Mouse (Mus musculus) adrenal gland, postnatal 10 days (tissue): ENCODE results near the gene Ccdc116. TPM values are rescaled to one million over a fixed set of nuclear protein-coding genes. Genes with fewer than 3 reads are reported as not detected.
"Not testable (repeated sequence)": the region's sequence is repeated elsewhere in the genome, so short reads cannot be mapped to it uniquely, and the experiment has no call there.

Experiments
- DNase-seq: peaks from one replicate; pipeline ENCODE4 v3.0.0; 2021; ENCODE audit warnings: mixed read lengths
- long read RNA-seq, 2 experiments: library from polyadenylated mRNA; stranded (forward); transcript quantifications; one replicate each; pipeline ENCODE4 v2.0.0; 2021
- total RNA-seq, 2 experiments: library from RNA; stranded (reverse); gene quantifications; 2 replicates each; pipeline ENCODE4 v1.2.3; 2021

Ccdc116 gene
- under 1 TPM; 0.39 to 0.66 TPM for total RNA-seq
- long read RNA-seq, experiment 1 = 0 reads
- long read RNA-seq, experiment 2 = 0 reads

DNA sequence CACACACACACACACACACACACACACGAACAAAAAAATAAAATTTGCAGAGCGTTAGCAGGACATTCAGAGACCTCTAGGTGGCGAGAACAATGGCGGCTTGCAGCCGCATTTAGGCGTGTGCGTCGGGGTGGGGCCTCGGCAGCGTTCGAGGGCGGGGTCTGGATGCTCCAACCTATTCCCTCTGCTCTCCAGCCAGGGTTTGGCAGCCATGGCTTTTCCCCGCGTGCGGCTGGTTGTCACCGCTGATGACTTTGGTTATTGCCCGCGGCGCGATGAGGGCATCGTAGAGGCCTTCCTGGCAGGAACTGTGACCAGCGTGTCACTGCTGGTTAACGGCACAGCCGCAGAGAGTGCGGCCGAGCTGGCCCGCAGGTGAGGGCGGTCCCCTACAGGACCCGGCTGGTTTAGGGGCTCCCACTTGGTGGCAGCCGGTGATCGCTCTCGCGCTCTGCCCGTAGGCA lies at the start of gene Ccdc116:
Ccdc116 (minus strand) TSS at position 458 of the 464 bp plus-strand sequence.
- DNase-seq = peak; percentile 87

GRCm38 (mm10) chr16:17193823-17194222 lies 46.8 kb upstream of the Ccdc116 start:
- DNase-seq = no peak

GRCm38 (mm10) chr16:17185475-17185874 lies 38.4 kb upstream of the Ccdc116 start:
- DNase-seq = no peak

DNA sequence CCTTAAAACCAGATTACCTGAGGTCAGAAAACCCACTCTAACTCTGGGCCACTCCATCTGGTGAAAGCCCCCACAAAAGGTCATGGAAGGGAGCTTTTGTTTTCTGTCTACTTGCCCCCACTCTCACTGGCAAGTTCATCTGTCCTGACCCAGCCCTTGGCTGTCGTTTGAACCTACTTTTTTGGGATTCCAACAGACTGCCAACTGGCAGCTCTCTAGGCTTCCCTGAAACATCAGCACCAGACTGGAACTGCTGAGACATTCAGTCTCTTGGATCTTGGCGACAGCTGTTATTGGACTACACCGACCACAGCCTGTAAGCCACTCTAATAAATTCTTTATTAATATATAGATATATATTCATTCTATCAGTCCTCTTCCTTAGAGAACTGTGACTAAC lies 36.0 kb upstream of the Ccdc116 start:
- no peak for DNase-seq

DNA sequence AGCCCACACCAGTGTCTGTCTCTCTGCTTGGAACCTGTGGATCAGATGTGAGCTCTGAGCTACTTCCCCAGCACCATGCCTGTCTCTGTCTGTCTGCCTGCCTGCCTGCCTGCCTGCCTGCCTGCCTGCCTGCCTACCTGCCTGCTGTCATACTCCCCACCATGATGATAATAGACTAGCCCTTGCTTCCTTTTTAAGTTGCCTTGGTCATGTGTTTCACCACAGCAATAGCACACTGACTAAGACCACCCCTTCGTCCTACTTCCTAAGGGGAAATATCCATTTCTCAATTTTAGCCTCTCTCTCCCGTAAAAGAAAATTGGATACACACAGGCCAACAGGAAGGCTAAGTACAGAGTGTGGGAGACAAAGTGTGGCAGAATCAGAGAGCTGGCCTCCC lies 35.1 kb upstream of the Ccdc116 start:
- DNase-seq = no peak

- DNase-seq = peak; percentile 56
Measured at GRCm38 (mm10) chr16:17181382-17181781, 34.4 kb upstream of the Ccdc116 start.

DNA sequence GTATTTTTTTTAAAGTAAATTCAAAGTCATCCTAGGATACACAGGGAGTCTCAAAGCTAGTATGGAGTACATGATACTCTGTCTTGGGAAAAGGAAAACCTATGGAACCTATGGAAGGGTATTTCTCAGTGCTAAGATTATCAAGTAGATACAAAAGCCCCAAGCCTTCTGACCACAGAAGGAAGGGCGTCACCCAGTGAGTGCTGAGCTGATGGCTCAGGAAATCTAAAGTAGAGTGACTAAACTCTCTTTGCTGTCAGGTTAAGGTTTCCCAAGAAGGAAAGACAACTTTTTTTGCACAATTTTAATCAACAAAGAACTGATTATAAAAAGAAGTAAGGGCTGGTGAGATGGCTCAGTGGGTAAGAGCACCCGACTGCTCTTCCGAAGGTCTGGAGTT lies 32.7 kb upstream of the Ccdc116 start:
- no peak for DNase-seq

DNA sequence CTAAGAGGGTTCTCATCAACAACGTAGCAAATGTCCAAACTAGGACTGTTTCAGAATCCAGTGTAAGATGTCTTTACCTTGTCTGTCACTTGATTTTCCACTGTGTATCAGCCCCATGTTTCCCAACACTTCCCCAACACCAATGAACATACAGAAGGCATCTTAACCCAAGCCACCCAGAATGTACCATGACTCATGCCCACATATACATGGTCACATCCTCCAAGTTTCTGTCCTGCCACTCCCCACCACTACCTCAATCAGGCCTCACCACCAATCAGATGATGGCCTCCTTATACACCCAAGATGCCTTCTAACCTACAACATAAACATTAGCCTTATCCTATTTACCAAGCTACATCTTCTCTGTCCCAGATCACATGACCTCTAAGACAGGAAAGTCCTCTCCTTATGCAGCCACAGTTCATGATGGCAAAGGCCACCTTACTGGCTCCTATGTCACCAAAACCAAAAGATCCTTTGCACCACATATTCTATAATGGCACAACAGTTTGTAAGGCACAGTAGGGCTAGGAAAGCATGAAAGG lies 30.7 kb upstream of the Ccdc116 start:
- no peak for DNase-seq

GRCm38 (mm10) chr16:17175765-17176164 lies 28.7 kb upstream of the Ccdc116 start:
- DNase-seq = peak; percentile 34

- no peak for DNase-seq
Measured at GRCm38 (mm10) chr16:17168049-17168448, 21.0 kb upstream of the Ccdc116 start.

DNA sequence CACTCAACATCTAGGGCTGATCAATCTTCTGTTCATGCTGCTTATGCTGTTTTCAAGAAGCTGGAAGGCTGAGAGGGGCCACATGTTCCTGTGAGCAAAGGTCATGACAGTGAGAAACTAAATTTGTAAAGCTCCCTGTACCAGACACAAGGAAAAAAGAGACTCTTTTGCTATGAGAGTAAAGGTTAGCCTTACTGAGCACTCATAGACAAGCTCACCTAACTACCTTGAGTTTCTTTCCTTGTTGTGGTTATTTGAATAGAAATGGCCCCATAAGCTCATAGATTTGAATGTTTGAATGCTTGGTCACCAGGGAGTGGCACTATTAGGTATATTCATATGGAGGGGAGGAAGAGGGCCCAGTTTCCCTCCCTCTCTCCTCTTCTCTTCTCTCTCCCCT lies 20.1 kb upstream of the Ccdc116 start:
- no peak for DNase-seq

DNA sequence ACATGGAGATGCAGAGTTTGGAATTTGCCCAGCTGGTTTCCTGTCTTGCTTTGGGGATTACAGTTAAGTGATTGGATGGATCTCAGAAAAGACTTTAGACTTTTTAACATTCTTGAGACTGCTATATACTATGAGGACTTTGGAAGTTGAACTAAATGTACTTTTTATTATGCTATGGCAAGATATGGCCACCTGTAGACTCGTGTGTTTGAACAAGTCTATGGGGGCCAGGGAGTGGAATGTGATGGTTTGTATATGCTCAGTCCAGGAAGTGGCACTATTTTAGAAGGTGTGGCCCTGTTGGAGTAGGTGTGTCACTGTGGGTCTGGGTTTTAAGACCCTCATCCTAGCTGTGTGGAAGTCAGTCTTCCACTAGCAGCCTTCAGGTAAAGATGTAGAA lies 18.4 kb upstream of the Ccdc116 start:
- not testable (repeated sequence) for DNase-seq

GRCm38 (mm10) chr16:17154346-17154745 lies 7.3 kb upstream of the Ccdc116 start:
- DNase-seq = peak; percentile 44

- no peak for DNase-seq
Measured at GRCm38 (mm10) chr16:17151874-17152273, 4.8 kb upstream of the Ccdc116 start.

DNA sequence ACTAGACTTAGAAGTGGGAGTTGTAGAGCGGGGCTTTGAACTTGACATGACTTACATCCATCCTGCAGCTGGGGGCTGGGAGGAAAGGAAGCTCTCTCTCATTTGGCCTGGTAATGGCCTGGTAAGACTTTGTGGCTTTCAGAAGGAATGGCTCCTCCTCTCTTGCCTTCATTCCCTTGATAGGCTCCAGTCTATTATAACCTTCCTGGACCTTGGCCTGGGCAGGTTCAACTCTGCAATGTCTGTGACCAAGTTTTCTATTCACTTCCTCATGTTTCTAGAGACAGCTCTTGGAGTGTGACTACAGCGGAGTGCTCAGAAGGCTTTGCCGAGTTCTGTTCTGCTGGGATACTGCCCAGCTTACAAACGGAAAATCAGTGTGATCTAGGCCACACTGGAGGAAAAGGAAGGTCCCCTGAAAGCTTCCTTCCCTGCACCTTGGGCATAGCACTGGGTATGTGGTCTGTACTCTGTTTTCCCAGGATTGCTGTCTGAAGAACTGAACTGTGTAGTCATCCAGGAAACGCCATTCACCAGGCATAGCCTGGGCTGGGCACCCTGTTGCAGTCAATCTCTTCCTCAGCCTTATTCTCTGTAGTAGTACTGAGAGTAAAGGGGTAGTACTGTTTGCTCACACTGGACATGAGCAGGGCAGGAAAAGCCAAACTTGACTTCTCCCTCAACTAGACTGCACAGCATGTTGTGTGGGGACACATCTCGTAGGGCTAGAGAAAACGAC lies 3.7 kb upstream of the Ccdc116 start:
- DNase-seq = no peak

- peak; percentile 31 for DNase-seq
Measured at GRCm38 (mm10) chr16:17148084-17148483, 1.1 kb upstream of the Ccdc116 start.

- peak; percentile 23 for DNase-seq
Measured at GRCm38 (mm10) chr16:17147391-17147929, 431 bp upstream of the Ccdc116 start.

GRCm38 (mm10) chr16:17144339-17144738 lies 2.7 kb downstream of the Ccdc116 start, which contains the start of gene Ydjc:
Gene Ydjc, plus strand, starts transcription at chr16:17144621.
- no peak for DNase-seq

DNA sequence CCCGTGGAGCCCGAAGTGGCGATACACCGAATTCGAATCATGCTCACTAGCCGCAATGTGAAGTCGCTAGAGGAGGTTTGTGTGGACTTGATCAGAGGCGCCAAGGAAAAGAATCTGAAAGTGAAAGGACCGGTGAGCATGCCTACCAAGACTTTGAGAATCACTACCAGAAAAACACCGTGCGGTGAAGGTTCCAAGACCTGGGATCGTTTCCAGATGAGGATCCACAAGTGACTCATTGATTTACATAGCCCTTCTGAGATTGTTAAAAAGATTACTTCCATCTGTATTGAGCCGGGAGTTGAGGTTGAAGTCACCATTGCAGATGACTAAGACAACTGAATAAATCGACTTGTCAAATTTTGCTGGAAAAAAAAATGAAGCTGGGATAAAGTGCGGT lies 9.7 kb downstream of the Ccdc116 start:
- no peak for DNase-seq

- no peak for DNase-seq
Measured at GRCm38 (mm10) chr16:17132906-17133200, 14.2 kb downstream of the Ccdc116 start.

DNA sequence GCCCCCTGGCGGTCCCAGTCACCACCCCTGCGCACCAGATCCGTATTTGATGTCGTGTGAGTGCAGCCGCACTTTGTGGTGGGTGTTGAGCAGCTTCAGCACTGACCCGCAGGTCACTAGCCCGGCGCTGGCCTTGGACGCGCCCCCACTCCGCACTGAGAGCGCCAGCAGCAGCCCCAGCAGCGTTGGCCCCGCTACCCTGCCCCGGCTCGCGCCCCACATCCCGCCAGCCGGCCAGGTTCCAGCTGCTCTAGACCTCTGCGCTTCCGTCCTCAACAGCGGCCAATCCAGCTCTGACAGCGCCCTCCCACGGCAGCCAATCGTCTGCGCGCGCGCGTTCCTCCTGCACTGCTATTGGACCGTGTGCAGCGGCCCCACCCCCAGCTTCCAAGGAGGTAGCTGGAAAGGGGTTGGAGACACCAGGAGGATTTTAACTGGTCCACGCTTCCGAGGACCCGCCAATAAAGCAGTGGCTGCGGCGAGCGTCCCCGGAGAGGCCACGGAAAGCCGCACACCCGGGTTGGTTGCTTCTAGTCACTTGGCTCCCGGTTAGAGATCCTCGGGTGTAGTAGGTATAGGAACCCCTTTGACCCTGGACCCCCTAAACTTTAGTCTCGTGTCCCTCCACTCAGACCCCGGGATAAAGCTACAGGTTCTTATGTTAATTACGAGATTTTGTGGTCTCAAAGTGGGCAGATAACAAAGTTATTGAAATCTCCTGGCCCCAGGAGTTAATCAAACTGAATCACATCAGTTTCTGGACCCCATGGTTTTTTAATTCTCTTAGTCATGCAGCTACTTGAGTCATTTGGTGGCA lies 14.7 kb downstream of the Ccdc116 start, which contains the start of gene Sdf2l1:
Sdf2l1 (minus strand) TSS at position 295 of the 817 bp plus-strand sequence.
- peak; percentile 97 for DNase-seq

DNA sequence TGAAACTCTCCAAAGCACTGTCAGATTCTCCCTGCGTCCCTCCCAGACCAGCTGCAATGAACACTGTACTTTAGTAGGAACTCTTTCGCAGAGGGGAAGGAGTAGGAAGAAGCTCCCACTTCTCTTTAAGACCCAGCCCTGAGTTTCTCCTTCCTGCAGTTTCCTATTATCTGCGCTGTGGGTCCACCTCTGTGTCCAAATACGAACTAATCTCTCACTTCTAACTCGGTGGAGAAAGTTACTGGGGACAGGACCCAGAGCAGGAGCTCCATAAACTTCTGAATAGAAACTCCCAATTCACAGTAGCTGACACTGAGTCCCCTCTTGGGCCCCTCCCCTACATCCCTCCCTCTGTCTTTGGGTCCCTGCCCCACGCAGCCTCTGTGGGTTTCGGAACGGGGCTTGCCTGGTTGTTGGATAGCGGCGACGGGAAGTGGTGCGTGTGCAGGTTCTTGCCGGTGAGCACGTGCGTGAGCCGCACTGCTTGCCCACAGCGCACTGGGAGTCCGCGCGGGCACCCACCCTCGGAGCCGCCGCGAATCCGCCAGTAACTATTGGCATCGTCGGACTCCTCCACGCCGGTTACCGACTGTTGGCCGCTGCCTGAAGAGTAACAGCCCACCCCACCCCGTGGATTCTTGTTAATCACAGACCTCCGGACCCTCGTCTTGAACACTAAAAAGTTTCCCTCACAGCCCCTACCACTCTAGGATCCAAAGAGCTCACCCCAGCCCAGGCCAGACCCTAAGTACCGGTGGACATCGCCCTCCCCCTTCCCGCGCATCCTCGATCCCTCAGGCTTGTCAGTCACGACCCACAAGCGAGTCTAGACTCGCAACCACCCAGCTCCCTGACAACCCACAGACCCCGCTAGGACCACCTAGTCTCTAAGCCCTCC lies 15.6 kb downstream of the Ccdc116 start:
- DNase-seq = no peak
